Mouse (Mus musculus): ENCODE data around the gene Krba1. TPM values are rescaled to one million over a fixed set of nuclear protein-coding genes. Genes with fewer than 3 reads are reported as not detected.

Krba1 gene
- polyA plus RNA-seq (2012; rRNA removed): 48.0 and 52.3 TPM in 2 replicates

DNA sequence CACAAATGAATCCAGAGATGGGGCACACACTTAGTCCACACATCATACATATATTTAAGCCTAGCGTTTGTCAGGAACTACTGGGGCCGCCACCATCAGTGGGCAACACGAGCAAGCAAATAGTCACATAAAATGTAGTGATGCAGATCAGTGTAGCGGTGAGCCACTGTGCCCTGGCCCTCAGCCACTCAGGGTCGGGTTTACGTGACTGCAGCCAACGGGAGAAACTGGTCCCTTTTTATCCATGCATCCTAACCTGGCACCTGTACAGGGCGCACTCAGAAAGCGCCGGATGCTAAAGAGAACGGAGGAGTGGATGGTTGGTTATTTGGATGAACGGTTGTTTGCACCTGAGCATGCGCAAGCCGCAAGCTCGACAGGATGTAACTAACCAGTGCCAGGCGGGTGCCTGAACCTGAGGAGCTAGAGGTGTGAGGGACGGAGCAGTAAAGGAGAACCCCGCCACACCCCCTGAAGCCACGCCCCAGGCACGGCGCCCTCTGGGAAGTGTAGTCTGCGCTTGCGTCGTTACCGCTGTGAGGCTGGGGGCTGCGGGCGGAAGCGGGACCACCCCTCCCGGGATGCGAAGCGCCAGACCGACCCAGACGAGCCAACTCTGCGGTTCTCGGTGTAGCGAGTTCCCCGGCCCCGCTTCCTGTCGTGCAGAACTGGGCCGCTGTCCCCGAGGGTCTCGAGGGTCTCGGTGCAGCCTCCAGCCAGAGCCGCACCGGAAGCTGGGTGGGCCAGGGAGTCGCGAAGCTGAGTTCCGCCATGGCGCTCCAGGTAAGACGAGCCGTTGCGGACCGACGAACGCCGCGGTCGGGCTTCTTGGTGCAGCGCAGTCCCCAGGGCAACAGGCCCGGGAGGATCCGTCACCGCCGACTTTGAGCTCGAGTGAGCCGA, at the start of gene Krba1:
Gene Krba1 (plus strand): TSS at position 482 of the 903 bp plus-strand sequence.
- no peak for TF ChIP-seq CTCF (IDR thresholded peaks at IDR 0.05; ENCODE audit: borderline replicate concordance, extremely low read depth, insufficient read depth, insufficient read length)
- peak; percentile 46; the same call in 1 of the 2 replicates for TF ChIP-seq POLR2A (IDR thresholded peaks at IDR 0.05; ENCODE audit: borderline replicate concordance, extremely low read depth, insufficient read depth, insufficient read length, poor library complexity, severe bottlenecking)
- peak; percentile 95 for DNase-seq (ENCODE audit: low read depth)

DNA sequence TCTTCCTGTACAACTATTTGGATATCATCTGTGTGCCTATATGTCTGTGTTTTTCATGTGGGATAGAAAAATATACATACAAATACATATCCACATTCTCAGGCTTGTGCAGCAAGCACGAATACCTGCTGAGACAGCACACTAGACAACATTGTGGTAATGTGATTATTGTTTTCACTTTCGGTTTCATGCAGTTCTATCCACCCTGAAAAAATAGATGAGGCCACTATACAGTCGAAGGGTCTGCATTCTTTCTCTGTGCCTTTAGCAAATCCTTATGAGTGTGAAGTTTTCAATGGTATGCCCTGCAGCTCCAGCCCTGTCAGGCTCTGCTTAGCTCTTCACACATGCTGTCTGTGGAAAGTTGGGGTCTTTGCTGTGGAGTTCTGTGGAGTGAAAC, 36.5 kb upstream of the Krba1 start:
- TF ChIP-seq POLR2A (IDR thresholded peaks at IDR 0.05; ENCODE audit: borderline replicate concordance, extremely low read depth, insufficient read depth, insufficient read length, poor library complexity, severe bottlenecking): no peak
- TF ChIP-seq CTCF (IDR thresholded peaks at IDR 0.05; ENCODE audit: borderline replicate concordance, extremely low read depth, insufficient read depth, insufficient read length): no peak
- no peak for DNase-seq (ENCODE audit: low read depth)

DNA sequence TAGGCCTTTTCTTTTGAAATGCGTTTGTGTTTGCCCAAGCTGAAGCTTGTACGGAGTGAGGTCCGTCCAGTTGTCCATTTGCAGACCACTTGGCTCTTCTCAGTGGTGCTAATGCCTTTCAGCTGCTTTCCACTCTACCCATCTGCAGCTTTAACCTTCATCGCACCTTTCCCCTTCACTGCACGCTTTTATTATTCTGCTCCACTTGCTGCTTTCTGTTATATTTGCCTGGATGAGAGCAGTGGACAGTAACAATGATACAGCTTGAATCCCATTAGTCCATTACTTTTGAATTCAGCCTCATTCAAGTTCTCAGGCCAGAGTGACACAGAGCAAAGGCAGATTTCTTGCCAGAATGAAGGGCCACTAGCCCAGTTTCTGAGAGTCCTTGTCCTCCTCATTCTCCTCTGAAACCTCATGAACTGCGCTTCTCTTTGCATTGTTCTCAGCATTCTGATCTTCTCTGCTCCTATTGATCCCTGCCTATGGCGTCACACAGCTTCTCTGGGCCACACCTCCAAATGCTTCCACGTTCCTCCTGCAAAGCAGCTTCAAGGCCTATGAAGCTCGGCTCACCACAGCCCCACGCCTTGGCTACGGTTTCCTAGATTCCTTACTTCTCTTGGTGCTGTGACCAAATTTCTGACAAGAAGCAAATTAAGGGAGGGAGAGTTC, 28.9 kb upstream of the Krba1 start:
- TF ChIP-seq POLR2A (IDR thresholded peaks at IDR 0.05; ENCODE audit: borderline replicate concordance, extremely low read depth, insufficient read depth, insufficient read length, poor library complexity, severe bottlenecking): no peak
- no peak for TF ChIP-seq CTCF (IDR thresholded peaks at IDR 0.05; ENCODE audit: borderline replicate concordance, extremely low read depth, insufficient read depth, insufficient read length)
- peak; percentile 49 for DNase-seq (ENCODE audit: low read depth)

DNA sequence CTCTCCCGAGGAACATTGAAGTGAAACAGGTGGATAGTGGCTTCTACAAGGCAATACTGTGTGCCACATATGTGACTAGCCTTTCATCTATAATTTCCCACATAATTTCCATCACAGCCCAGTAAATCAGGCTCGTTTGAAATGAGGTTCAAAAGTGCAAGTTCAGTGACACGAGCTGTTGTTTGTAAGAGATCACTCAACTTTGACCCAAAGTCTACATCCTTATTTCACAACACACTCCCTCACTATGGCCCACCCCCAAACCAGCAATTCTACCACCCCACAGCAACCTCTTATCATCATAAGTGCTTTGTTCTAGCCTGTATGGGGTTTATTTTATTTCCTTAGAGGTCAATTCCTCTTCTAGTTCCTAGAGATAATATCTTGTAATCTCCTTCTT, 7.2 kb upstream of the Krba1 start:
- DNase-seq (ENCODE audit: low read depth): no peak
- no peak for TF ChIP-seq CTCF (IDR thresholded peaks at IDR 0.05; ENCODE audit: borderline replicate concordance, extremely low read depth, insufficient read depth, insufficient read length)
- no peak for TF ChIP-seq POLR2A (IDR thresholded peaks at IDR 0.05; ENCODE audit: borderline replicate concordance, extremely low read depth, insufficient read depth, insufficient read length, poor library complexity, severe bottlenecking)

DNA sequence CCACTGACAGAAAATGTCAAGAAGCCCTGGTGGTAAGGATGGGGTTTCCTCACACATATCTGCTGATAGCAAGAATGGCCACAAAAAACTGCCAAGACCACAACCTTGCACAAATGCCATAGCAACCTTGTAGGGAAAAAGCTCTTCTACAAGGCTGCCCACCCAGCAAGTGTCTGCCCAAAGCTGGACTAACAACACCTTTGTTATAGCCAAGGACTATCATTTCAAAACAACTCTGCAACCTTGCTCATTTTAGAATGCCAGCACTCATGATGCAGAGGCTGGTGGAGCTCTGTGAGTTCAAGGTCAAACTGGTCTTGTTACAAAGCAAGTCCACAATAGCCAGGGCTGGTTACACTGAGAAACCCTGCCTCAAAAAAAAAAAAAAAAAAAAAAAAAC, 1.6 kb upstream of the Krba1 start:
- no peak for DNase-seq (ENCODE audit: low read depth)
- no peak for TF ChIP-seq POLR2A (IDR thresholded peaks at IDR 0.05; ENCODE audit: borderline replicate concordance, extremely low read depth, insufficient read depth, insufficient read length, poor library complexity, severe bottlenecking)
- no peak for TF ChIP-seq CTCF (IDR thresholded peaks at IDR 0.05; ENCODE audit: borderline replicate concordance, extremely low read depth, insufficient read depth, insufficient read length)

DNA sequence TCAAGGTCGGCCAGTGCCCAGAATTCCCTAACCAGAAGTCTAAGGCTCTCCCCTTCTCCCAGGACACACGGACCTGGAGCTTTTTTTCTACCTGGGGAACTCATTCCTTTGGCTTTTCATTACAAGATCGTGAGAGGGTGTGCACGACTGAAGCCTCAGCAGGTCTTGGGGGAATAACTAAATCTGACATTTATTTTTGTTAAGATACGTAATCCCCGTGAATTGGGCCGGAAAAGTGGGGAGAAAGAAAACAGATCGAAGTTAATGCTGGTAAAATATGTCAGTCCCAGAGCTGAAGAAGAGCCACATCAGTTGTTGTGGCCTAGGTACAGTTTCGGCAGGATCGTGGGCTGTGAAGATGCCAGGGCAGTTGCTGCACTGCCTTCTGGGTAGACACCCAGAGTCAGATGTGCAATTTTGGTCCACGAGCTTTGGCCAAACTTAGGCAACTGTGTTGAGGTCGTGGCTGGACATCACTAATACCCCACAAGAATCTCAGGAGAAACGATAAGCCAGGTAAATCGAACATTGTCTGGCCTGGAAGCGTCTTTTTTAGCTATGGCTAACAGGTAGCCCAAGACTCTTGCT, 716 bp downstream of the Krba1 start:
- no peak for TF ChIP-seq CTCF (IDR thresholded peaks at IDR 0.05; ENCODE audit: borderline replicate concordance, extremely low read depth, insufficient read depth, insufficient read length)
- no peak for TF ChIP-seq POLR2A (IDR thresholded peaks at IDR 0.05; ENCODE audit: borderline replicate concordance, extremely low read depth, insufficient read depth, insufficient read length, poor library complexity, severe bottlenecking)
- no peak for DNase-seq (ENCODE audit: low read depth)

DNA sequence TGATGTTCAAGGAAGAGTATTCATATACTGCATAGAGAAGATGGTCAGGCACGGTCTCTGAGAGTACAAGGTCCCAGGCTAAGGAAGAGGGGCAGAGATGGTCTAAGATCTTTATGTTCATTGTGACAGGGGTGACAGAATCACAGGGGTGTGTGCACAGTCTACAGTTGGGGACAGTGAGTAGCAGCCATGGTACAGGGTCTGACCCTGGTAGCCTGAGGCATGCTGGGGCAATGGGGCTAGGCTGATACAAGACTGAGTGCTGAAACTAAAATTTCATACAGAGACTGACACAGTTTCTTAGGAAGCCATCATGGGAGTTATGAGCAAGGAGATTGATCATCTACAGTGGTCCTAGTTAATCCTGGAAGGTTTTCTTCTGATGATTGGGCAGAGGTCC, 1.3 kb downstream of the Krba1 start:
- TF ChIP-seq CTCF (IDR thresholded peaks at IDR 0.05; ENCODE audit: borderline replicate concordance, extremely low read depth, insufficient read depth, insufficient read length) (no peak), POLR2A (IDR thresholded peaks at IDR 0.05; ENCODE audit: borderline replicate concordance, extremely low read depth, insufficient read depth, insufficient read length, poor library complexity, severe bottlenecking) (no peak)
- DNase-seq (ENCODE audit: low read depth): no peak

DNA sequence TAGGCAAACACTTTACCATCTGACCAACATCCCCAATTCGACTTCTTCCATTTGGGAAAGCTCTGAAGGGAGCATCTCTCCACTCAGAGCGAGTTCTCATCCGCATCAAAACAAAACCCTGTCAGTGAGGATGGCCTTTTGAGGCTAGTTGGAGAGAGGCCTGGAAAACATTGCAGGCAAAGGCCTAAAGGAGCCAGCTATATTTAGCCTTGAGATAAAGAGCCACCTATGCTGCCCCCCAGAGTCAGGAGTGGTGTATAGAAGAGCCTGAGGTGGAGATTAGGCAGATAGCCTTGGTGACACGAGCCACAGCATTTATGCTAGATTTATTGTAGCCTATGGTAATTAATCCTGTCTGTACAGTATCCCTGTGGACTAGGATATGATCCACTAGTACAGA, 1.9 kb downstream of the Krba1 start:
- TF ChIP-seq POLR2A (IDR thresholded peaks at IDR 0.05; ENCODE audit: borderline replicate concordance, extremely low read depth, insufficient read depth, insufficient read length, poor library complexity, severe bottlenecking) (no peak), CTCF (IDR thresholded peaks at IDR 0.05; ENCODE audit: borderline replicate concordance, extremely low read depth, insufficient read depth, insufficient read length) (peak; percentile 39; the same call in 1 of the 2 replicates)
- DNase-seq (ENCODE audit: low read depth): peak; percentile 44

DNA sequence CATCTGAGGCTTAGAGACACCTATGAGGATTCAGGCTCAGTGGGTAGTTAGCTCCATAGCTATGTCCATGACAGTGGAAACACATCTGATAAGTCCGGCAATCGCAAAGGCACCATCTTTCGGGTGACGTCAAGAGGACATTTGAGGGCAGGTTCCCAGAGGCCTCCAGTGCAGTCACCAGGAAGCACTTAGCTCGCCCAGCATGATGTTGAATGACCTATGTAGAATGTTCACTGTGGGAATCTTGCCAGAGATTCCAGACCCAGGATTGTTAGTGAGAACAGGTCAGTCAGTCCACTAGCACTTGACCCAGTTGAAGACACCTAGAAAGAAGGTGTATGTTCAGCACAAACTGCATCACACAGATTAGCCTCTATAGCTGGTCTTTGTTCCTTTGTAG, 4.5 kb downstream of the Krba1 start:
- no peak for TF ChIP-seq POLR2A (IDR thresholded peaks at IDR 0.05; ENCODE audit: borderline replicate concordance, extremely low read depth, insufficient read depth, insufficient read length, poor library complexity, severe bottlenecking)
- no peak for TF ChIP-seq CTCF (IDR thresholded peaks at IDR 0.05; ENCODE audit: borderline replicate concordance, extremely low read depth, insufficient read depth, insufficient read length)
- no peak for DNase-seq (ENCODE audit: low read depth)

DNA sequence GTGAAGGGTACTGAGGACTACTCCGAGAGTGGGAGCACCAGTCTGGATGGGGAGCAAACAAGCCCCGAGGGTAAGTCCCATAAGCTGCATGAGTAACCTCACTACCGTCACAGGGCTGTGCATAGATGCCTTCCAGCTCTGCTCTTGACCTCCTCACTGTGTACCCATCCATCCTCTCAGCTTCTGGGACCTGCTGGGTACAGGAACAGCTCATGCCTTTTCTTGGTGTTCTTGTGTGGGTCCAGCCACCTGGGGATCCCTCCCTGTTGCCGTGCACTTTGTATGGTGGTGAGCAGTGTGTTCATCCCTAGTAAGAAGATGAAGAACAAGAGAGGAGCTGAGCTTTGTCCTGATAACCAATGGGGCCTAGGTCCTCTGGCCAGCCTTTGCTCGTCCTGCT, 8.7 kb downstream of the Krba1 start:
- DNase-seq (ENCODE audit: low read depth): no peak
- TF ChIP-seq CTCF (IDR thresholded peaks at IDR 0.05; ENCODE audit: borderline replicate concordance, extremely low read depth, insufficient read depth, insufficient read length): no peak
- no peak for TF ChIP-seq POLR2A (IDR thresholded peaks at IDR 0.05; ENCODE audit: borderline replicate concordance, extremely low read depth, insufficient read depth, insufficient read length, poor library complexity, severe bottlenecking)

DNA sequence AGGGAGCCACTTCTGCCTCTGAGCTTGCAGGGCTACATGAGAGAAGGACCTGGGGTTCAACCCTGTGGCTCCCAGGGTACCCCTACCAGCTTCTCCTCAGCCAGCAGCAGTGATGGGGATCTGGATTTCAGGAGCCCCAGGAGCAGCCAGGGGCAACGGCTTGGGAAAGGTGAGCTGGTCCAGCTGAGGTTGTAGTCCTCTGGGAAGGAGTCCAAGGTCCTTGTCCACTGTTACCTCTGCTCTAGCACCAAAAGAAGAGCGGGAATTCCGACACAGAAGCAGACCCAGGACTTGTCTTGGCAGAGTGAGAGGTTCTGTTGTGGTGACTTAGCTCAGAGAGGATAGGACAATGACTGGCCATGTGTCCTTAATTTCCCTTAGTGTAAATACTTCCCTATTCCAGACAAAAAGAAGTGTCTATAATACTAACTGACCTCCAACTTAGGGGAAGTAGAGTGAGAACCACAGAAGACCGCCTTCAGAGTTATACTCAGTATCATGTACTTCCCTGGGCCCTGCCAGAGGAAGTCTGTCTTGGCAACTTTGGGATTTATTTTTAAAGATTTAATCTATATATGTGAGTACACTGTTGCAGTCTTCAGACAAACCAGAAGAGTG, 14.4 kb downstream of the Krba1 start:
- TF ChIP-seq CTCF (IDR thresholded peaks at IDR 0.05; ENCODE audit: borderline replicate concordance, extremely low read depth, insufficient read depth, insufficient read length): no peak
- TF ChIP-seq POLR2A (IDR thresholded peaks at IDR 0.05; ENCODE audit: borderline replicate concordance, extremely low read depth, insufficient read depth, insufficient read length, poor library complexity, severe bottlenecking): no peak
- no peak for DNase-seq (ENCODE audit: low read depth)
